Mouse (Mus musculus) midbrain, embryonic 13.5 days (tissue): ENCODE measurements around the gene Gm11096. TPM values are rescaled to one million over a fixed set of nuclear protein-coding genes. Genes with fewer than 3 reads are reported as not detected.
A peak's percentile ranks its signal among the peaks of the same experiment; 100 is the strongest.

Experiments used
- ATAC-seq: fragments of 200-750 bp; cut with Nextera tagmentation; 2 replicates; pipeline ENCODE4 v1.8.0; 2017; ENCODE audit warnings: mild to moderate bottlenecking, moderate TSS enrichment, moderate library complexity
- H3K27ac ChIP-seq: fragments of 300-500 bp; sonication (generic); 2 replicates; pipeline ENCODE4 v1.5.1; 2015; ENCODE audit warnings: inconsistent platforms, mild to moderate bottlenecking, moderate library complexity
- H3K27me3 ChIP-seq: fragments of 300-500 bp; sonication (generic); 2 replicates; pipeline ENCODE4 v1.6.1; 2015; ENCODE audit warnings: mild to moderate bottlenecking, inconsistent platforms
- H3K36me3 ChIP-seq: fragments of 300-500 bp; sonication (generic); 2 replicates; pipeline ENCODE4 v1.6.1; 2015; ENCODE audit warnings: mild to moderate bottlenecking, inconsistent platforms
- H3K4me1 ChIP-seq: fragments of 300-500 bp; sonication (generic); replicated peaks from 2 replicates; pipeline ENCODE4 v1.6.1; 2015; ENCODE audit warnings: inconsistent platforms
- H3K4me2 ChIP-seq: fragments of 300-500 bp; sonication (generic); replicated peaks from 2 replicates; pipeline ENCODE4 v1.6.1; 2015; ENCODE audit warnings: moderate library complexity, mild to moderate bottlenecking, inconsistent platforms
- H3K4me3 ChIP-seq: fragments of 300-500 bp; sonication (generic); replicated peaks from 2 replicates; pipeline ENCODE4 v1.5.1; 2015; ENCODE audit warnings: mild to moderate bottlenecking, inconsistent platforms
- H3K9ac ChIP-seq: fragments of 300-500 bp; sonication (generic); replicated peaks from 2 replicates; pipeline ENCODE4 v1.6.1; 2015; ENCODE audit warnings: mild to moderate bottlenecking, inconsistent platforms
- H3K9me3 ChIP-seq: fragments of 300-500 bp; sonication (generic); 2 replicates; pipeline ENCODE4 v1.6.1; 2016; ENCODE audit warnings: mild to moderate bottlenecking, inconsistent platforms
- WGBS: fragments of 180-500 bp; shearing (Covaris S2); methylation state at CpG from one replicate; pipeline ENCODE4 v1.1.7; 2015; 5-methylcytosine and 5-hydroxymethylcytosine counted together
- polyA plus RNA-seq: library from polyadenylated mRNA; unstranded; fragments of >200 nt; fragmentation: Nextera tagmentation; extraction: Ambion mirVana; gene quantifications from 2 replicates; pipeline ENCODE4 v1.2.1, GENCODE M21; 2015

The Gm11096 gene
- not detected in 2 replicates for polyA plus RNA-seq

GRCm38 (mm10) chr17:81441463-81441862, at the start of gene Gm11096:
TSS of gene Gm11096 (plus strand) at chr17:81441763.
- ATAC-seq, result no peak
- Histone ChIP-seq H3K9ac (no peak within 1 kb of the TSS), H3K4me3 (no peak within 1 kb of the TSS), H3K36me3 (0 out of 2 replicates have a peak, but pooled peaks cover 4% of the 10 kb centered on the region), H3K4me2 (no peak within 1 kb of the TSS), H3K9me3 (no peaks in the 10 kb centered on the region), H3K27me3 (no peaks in the 10 kb centered on the region), H3K27ac (no peak within 1 kb of the TSS), H3K4me1 (no peaks in the 10 kb centered on the region)

- Histone ChIP-seq H3K36me3 (peaks cover 4% of the 10 kb centered on the region; the same call in 1 of the 2 replicates), H3K4me3 (no peak overlapping the region), H3K27me3 (no peaks in the 10 kb centered on the region), H3K9me3 (no peaks in the 10 kb centered on the region), H3K4me1 (no peaks in the 10 kb centered on the region), H3K4me2 (no peak overlapping the region), H3K27ac (no peak overlapping the region), H3K9ac (no peak overlapping the region)
- ATAC-seq, result no peak
- WGBS, result 84% methylated on average over 4 of the region's 4 CpGs
These were observed 48.5 kb upstream of the Gm11096 start for GRCm38 (mm10) chr17:81393040-81393439.

DNA sequence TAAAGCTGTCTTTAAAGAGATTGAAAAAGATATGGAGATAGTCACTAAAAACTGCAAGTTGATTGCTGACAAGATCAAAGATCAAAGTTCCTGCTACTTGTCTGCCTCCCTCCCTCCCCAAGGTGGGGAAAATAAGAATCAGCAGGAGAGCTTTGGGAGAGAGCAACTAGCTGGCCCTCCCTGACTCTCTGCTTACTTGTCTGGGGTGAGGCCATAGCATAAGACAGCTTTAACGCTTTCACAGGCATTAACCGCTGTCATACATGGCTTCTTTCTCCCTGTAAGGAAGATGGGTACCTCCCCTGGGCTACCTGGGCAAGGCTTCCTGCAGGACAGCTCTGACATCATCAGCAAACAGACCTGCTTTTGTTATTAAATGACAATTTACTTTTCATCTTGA, 47.4 kb upstream of the Gm11096 start:
- Histone ChIP-seq H3K4me1 (no peaks in the 10 kb centered on the region), H3K27me3 (no peaks in the 10 kb centered on the region)
- ATAC-seq, result no peak

GRCm38 (mm10) chr17:81397434-81397833, 44.1 kb upstream of the Gm11096 start:
- H3K27me3 ChIP-seq, result no peaks in the 10 kb centered on the region
- H3K4me3 ChIP-seq, result no peak overlapping the region
- H3K36me3 ChIP-seq, result no peaks in the 10 kb centered on the region
- no peak overlapping the region for H3K27ac ChIP-seq
- no peaks in the 10 kb centered on the region for H3K9me3 ChIP-seq
- H3K4me2 ChIP-seq, result no peak overlapping the region
- no peak for ATAC-seq
- peaks cover 7% of the 10 kb centered on the region for H3K4me1 ChIP-seq
- 47% methylated on average over 1 of the region's 1 CpGs for WGBS
- no peak overlapping the region for H3K9ac ChIP-seq

More for the DNA sequence above, 47.4 kb upstream of the Gm11096 start:
- Histone ChIP-seq H3K9ac (no peak overlapping the region), H3K4me2 (no peak overlapping the region), H3K36me3 (no peaks in the 10 kb centered on the region), H3K9me3 (no peaks in the 10 kb centered on the region), H3K27ac (no peak overlapping the region), H3K4me3 (no peak overlapping the region)
- 26% methylated on average over 2 of the region's 2 CpGs for WGBS

DNA sequence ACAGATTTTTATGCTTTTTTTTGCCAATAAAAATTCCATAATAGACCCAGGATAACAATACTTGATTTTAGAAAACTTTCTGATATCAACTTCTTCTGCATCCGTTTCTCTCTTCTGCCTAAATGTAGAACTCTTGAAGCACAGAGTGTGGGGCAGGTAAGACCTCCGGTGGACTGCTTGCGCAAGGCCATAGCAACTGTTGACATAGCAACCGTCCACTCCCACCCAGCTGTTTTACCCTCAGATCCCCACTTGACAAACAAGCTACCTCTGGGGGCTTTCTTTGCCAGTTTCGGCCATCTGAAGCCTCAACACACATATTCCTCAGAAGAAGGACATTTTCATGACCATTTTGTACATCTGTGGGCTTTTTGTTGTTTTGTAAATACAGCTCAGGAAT, 41.2 kb upstream of the Gm11096 start:
- peak overlapping the region; percentile 39 for H3K27ac ChIP-seq

GRCm38 (mm10) chr17:81402636-81403035, 38.9 kb upstream of the Gm11096 start:
- no peak overlapping the region for H3K9ac ChIP-seq
- H3K4me3 ChIP-seq, result no peak overlapping the region
- peaks cover 3% of the 10 kb centered on the region for H3K36me3 ChIP-seq
- ATAC-seq, result peak; percentile 45; the same call in 1 of the 2 replicates
- H3K9me3 ChIP-seq, result no peaks in the 10 kb centered on the region
- H3K4me1 ChIP-seq, result peaks cover 12% of the 10 kb centered on the region
- 77% methylated on average over 2 of the region's 2 CpGs for WGBS
- no peak overlapping the region for H3K4me2 ChIP-seq
- H3K27me3 ChIP-seq, result no peaks in the 10 kb centered on the region
- no peak overlapping the region for H3K27ac ChIP-seq

More for the DNA sequence above, 41.2 kb upstream of the Gm11096 start:
- ATAC-seq, result 0 out of 2 replicates have a peak, but pooled peaks have one; percentile 58
- Histone ChIP-seq H3K36me3 (no peaks in the 10 kb centered on the region), H3K4me3 (no peak overlapping the region), H3K4me2 (no peak overlapping the region), H3K27me3 (no peaks in the 10 kb centered on the region), H3K4me1 (peaks cover 12% of the 10 kb centered on the region), H3K9ac (no peak overlapping the region), H3K9me3 (no peaks in the 10 kb centered on the region)
- WGBS, result 56% methylated on average over 5 of the region's 5 CpGs

GRCm38 (mm10) chr17:81403121-81403520, 38.4 kb upstream of the Gm11096 start:
- Histone ChIP-seq H3K9ac (no peak overlapping the region), H3K27ac (no peak overlapping the region), H3K4me3 (no peak overlapping the region), H3K4me2 (no peak overlapping the region), H3K9me3 (no peaks in the 10 kb centered on the region), H3K4me1 (peaks cover 12% of the 10 kb centered on the region), H3K36me3 (peaks cover 8% of the 10 kb centered on the region), H3K27me3 (no peaks in the 10 kb centered on the region)
- 90% methylated on average over 4 of the region's 4 CpGs for WGBS
- no peak for ATAC-seq

DNA sequence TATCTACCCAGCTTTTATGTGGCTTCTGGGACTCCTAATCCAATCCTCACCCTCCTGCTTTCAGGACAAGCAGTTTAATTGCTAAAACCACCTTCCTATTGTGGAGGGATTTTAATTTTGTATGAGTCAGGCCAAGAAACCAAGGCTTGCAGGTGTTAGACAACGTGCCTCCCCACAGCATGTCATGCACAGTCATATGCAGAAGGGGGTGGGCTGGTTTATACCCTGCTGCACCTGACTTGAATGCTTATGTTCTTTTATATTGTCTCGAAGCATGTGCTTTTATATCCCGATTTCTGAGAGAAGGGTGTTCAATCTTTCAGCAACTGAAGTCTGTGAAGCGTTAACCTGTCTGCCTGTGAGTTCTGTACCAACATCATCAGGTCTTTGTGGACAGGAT, 37.3 kb upstream of the Gm11096 start:
- no peaks in the 10 kb centered on the region for H3K9me3 ChIP-seq
- ATAC-seq, result no peak
- H3K4me3 ChIP-seq, result no peak overlapping the region
- WGBS, result 45% methylated on average over 4 of the region's 4 CpGs
- H3K27me3 ChIP-seq, result no peaks in the 10 kb centered on the region
- H3K27ac ChIP-seq, result no peak overlapping the region
- H3K4me1 ChIP-seq, result peaks cover 12% of the 10 kb centered on the region
- H3K4me2 ChIP-seq, result no peak overlapping the region
- peaks cover 10% of the 10 kb centered on the region for H3K36me3 ChIP-seq
- H3K9ac ChIP-seq, result no peak overlapping the region

DNA sequence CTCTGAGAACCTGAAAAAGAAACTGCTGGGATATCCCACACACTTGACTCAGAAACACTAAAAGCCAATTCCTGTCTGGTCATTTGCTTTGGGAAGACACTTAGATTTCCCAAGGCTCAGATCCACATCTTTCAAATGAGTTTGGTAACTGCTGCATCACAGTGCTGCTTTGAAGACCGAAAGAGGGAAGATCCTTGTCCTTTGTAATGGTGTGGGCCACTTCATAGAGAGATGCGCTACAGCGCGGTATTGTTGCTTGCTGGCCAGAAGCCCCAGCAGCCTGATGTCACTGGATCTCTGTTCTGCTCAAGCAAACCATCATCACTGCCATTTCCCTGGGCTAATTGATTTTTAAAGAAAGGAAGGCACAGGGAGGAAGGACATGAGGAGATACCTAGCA, 28.8 kb upstream of the Gm11096 start:
- Histone ChIP-seq H3K4me1 (no peaks in the 10 kb centered on the region), H3K36me3 (peaks cover 5% of the 10 kb centered on the region), H3K9ac (no peak overlapping the region), H3K4me2 (no peak overlapping the region), H3K4me3 (no peak overlapping the region), H3K27ac (no peak overlapping the region), H3K27me3 (no peaks in the 10 kb centered on the region), H3K9me3 (no peaks in the 10 kb centered on the region)
- WGBS, result 92% methylated on average over 4 of the region's 4 CpGs
- no peak for ATAC-seq

GRCm38 (mm10) chr17:81416361-81417114, 25.0 kb upstream of the Gm11096 start:
- no peaks in the 10 kb centered on the region for H3K9me3 ChIP-seq
- no peaks in the 10 kb centered on the region for H3K27me3 ChIP-seq
- no peak overlapping the region for H3K4me2 ChIP-seq
- ATAC-seq, result no peak
- H3K36me3 ChIP-seq, result no peaks in the 10 kb centered on the region; the same call in 1 of the 2 replicates
- no peak overlapping the region for H3K4me3 ChIP-seq
- H3K4me1 ChIP-seq, result peaks cover 9% of the 10 kb centered on the region
- no peak overlapping the region for H3K27ac ChIP-seq
- H3K9ac ChIP-seq, result no peak overlapping the region
- WGBS, result 86% methylated on average over 6 of the region's 6 CpGs

GRCm38 (mm10) chr17:81419802-81420459, 21.6 kb upstream of the Gm11096 start:
- Histone ChIP-seq H3K9ac (no peak overlapping the region), H3K27me3 (no peaks in the 10 kb centered on the region), H3K36me3 (no peaks in the 10 kb centered on the region; the same call in 1 of the 2 replicates), H3K4me1 (peaks cover 16% of the 10 kb centered on the region), H3K4me2 (no peak overlapping the region), H3K27ac (peak overlapping the region; percentile 75), H3K4me3 (no peak overlapping the region), H3K9me3 (no peaks in the 10 kb centered on the region)
- peak; percentile 91 for ATAC-seq
- WGBS, result 37% methylated on average over 10 of the region's 10 CpGs

- WGBS, result 40% methylated on average over 10 of the region's 10 CpGs
- no peaks in the 10 kb centered on the region for H3K27me3 ChIP-seq
- no peak overlapping the region for H3K4me2 ChIP-seq
- H3K9me3 ChIP-seq, result no peaks in the 10 kb centered on the region
- H3K4me3 ChIP-seq, result no peak overlapping the region
- ATAC-seq, result no peak
- no peaks in the 10 kb centered on the region; the same call in 1 of the 2 replicates for H3K36me3 ChIP-seq
- H3K27ac ChIP-seq, result no peak overlapping the region
- H3K9ac ChIP-seq, result no peak overlapping the region
- H3K4me1 ChIP-seq, result peaks cover 14% of the 10 kb centered on the region
These were observed 17.2 kb upstream of the Gm11096 start for GRCm38 (mm10) chr17:81424256-81424912.
